Mouse (Mus musculus) thymus, adult 18-20 months (tissue): ENCODE results near the gene Ugt1a9.
A peak's percentile ranks its signal among the peaks of the same experiment; 100 is the strongest.
"Not testable (repeated sequence)": the region's sequence is repeated elsewhere in the genome, so short reads cannot be mapped to it uniquely, and the experiment has no call there.

Source experiments
- DNase-seq, 2 experiments: peaks; one replicate each; pipeline ENCODE4 v3.0.0; 2022; ENCODE audit warnings: mixed read lengths in 2 of 2

Gene Ugt1a9

GRCm38 (mm10) chr1:88223011-88223515 lies 152.5 kb downstream of the Ugt1a9 start:
- DNase-seq = not testable (repeated sequence)

GRCm38 (mm10) chr1:88223591-88223990 lies 153.0 kb downstream of the Ugt1a9 start:
- DNase-seq = no peak

- DNase-seq = no peak
Measured at GRCm38 (mm10) chr1:88224029-88224776, 153.6 kb downstream of the Ugt1a9 start.

GRCm38 (mm10) chr1:88225301-88225700 lies 154.7 kb downstream of the Ugt1a9 start:
- DNase-seq = not testable (repeated sequence)

- DNase-seq = no peak
Measured at GRCm38 (mm10) chr1:88225741-88226140, 155.1 kb downstream of the Ugt1a9 start.

- no peak for DNase-seq
Measured at GRCm38 (mm10) chr1:88226670-88227379, 156.2 kb downstream of the Ugt1a9 start, which contains the start of gene Mroh2a. TSS of gene Mroh2a (plus strand) at chr1:88226986.

GRCm38 (mm10) chr1:88227482-88227881 lies 156.9 kb downstream of the Ugt1a9 start:
- no peak for DNase-seq

GRCm38 (mm10) chr1:88228121-88228520 lies 157.5 kb downstream of the Ugt1a9 start:
- no peak for DNase-seq

- no peak for DNase-seq
Measured at GRCm38 (mm10) chr1:88229566-88229965, 159.0 kb downstream of the Ugt1a9 start.

GRCm38 (mm10) chr1:88229986-88230385 lies 159.4 kb downstream of the Ugt1a9 start:
- DNase-seq = peak in 1 of 2 experiments; percentile 9

GRCm38 (mm10) chr1:88230421-88230820 lies 159.8 kb downstream of the Ugt1a9 start:
- DNase-seq = peak in 1 of 2 experiments; percentile 6

GRCm38 (mm10) chr1:88230981-88231802 lies 160.6 kb downstream of the Ugt1a9 start:
- peak in 1 of 2 experiments; percentile 4 for DNase-seq

- DNase-seq = no peak
Measured at GRCm38 (mm10) chr1:88231803-88232499, 161.4 kb downstream of the Ugt1a9 start.

- no peak for DNase-seq
Measured at GRCm38 (mm10) chr1:88232664-88233380, 162.2 kb downstream of the Ugt1a9 start.

GRCm38 (mm10) chr1:88233421-88234247 lies 163.0 kb downstream of the Ugt1a9 start:
- no peak for DNase-seq

- no peak for DNase-seq
Measured at GRCm38 (mm10) chr1:88234248-88234610, 163.6 kb downstream of the Ugt1a9 start.

- no peak for DNase-seq
Measured at GRCm38 (mm10) chr1:88234646-88235045, 164.0 kb downstream of the Ugt1a9 start.

- no peak for DNase-seq
Measured at GRCm38 (mm10) chr1:88235046-88235893, 164.7 kb downstream of the Ugt1a9 start.

- no peak for DNase-seq
Measured at GRCm38 (mm10) chr1:88235894-88236415, 165.4 kb downstream of the Ugt1a9 start.
